Mouse (Mus musculus) colon, adult 2 months (tissue): ENCODE data around the gene Gm3183. TPM values are rescaled to one million over a fixed set of nuclear protein-coding genes. Genes with fewer than 3 reads are reported as not detected.

Source experiments
- polyA plus RNA-seq: library from polyadenylated mRNA; depleted of rRNA; stranded (reverse); fragments of >200 nt; gene quantifications from 2 replicates; pipeline ENCODE4 v1.2.3, GENCODE M21; 2012; rRNA removed

The Gm3183 gene
- not detected in 2 replicates for polyA plus RNA-seq

GRCm38 (mm10) chr5:94865136-94865535, at the start of gene Gm3183:
TSS of gene Gm3183 (plus strand) at chr5:94865436.

Other genes starting within 250 kb of the Gm3183 start
- gene Gm3147, start 249.1 kb upstream of the Gm3183 start, polyA plus RNA-seq, result not detected in 2 replicates
- gene Gm6509, start 241.5 kb upstream of the Gm3183 start, polyA plus RNA-seq, result not detected in 2 replicates
- gene Gm6205, start 217.1 kb upstream of the Gm3183 start, polyA plus RNA-seq, result not detected in 2 replicates
- gene Gm6367, start 123.2 kb downstream of the Gm3183 start, polyA plus RNA-seq, result not detected in 2 replicates
- not detected in 2 replicates for gene Gm7942, start 241.5 kb downstream of the Gm3183 start, polyA plus RNA-seq